Mouse (Mus musculus) hindbrain, embryonic 14.5 days (tissue): ENCODE measurements around the gene Lgals7. TPM values are rescaled to one million over a fixed set of nuclear protein-coding genes. Genes with fewer than 3 reads are reported as not detected.
"Not testable (repeated sequence)": the region's sequence is repeated elsewhere in the genome, so short reads cannot be mapped to it uniquely, and the experiment has no call there.

ENCODE experiments used
- ATAC-seq: fragments of 200-750 bp; cut with Nextera tagmentation; 2 replicates; pipeline ENCODE4 v1.8.0; 2017; ENCODE audit warnings: moderate number of reproducible peaks, mild to moderate bottlenecking, moderate TSS enrichment, moderate library complexity; ENCODE audit not compliant: low FRiP score
- DNase-seq: peaks from one replicate; pipeline ENCODE4 v3.0.0-alpha.2; 2015; ENCODE audit warnings: low spot score
- H3K27ac ChIP-seq: fragments of 300-500 bp; sonication (generic); 2 replicates; pipeline ENCODE4 v1.5.1; 2014; ENCODE audit warnings: mild to moderate bottlenecking, moderate library complexity
- H3K27me3 ChIP-seq: fragments of 300-500 bp; sonication (generic); 2 replicates; pipeline ENCODE4 v1.6.1; 2014; ENCODE audit warnings: mild to moderate bottlenecking, low read length, mixed read lengths; ENCODE audit not compliant: control insufficient read depth, insufficient read depth
- H3K36me3 ChIP-seq: fragments of 300-500 bp; sonication (generic); replicated peaks from 2 replicates; pipeline ENCODE4 v1.6.1; 2014; ENCODE audit not compliant: control insufficient read depth, insufficient read depth
- H3K4me1 ChIP-seq: fragments of 300-500 bp; sonication (generic); replicated peaks from 2 replicates; pipeline ENCODE4 v1.6.1; 2014; ENCODE audit warnings: antibody characterized with exemption, low read length, mixed read lengths; ENCODE audit not compliant: control insufficient read depth, insufficient read depth
- H3K4me2 ChIP-seq: fragments of 300-500 bp; sonication (generic); replicated peaks from 2 replicates; pipeline ENCODE4 v1.6.1; 2014; ENCODE audit warnings: mild to moderate bottlenecking, moderate library complexity
- H3K4me3 ChIP-seq: fragments of 300-500 bp; sonication (generic); replicated peaks from 2 replicates; pipeline ENCODE4 v1.5.1; 2014; ENCODE audit warnings: mild to moderate bottlenecking, low read length
- H3K9ac ChIP-seq: fragments of 300-500 bp; sonication (generic); 2 replicates; pipeline ENCODE4 v1.6.1; 2014
- H3K9me3 ChIP-seq: fragments of 300-500 bp; sonication (generic); 2 replicates; pipeline ENCODE4 v1.6.1; 2016; ENCODE audit warnings: low read length; ENCODE audit not compliant: control insufficient read depth
- WGBS: fragments of 180-500 bp; shearing (Covaris S2); extraction: QIAGEN DNeasy Blood & Tissue Kit; methylation state at CpG from one replicate; pipeline ENCODE4 v1.1.7; 2014; 5-methylcytosine and 5-hydroxymethylcytosine counted together
- polyA plus RNA-seq: library from polyadenylated mRNA; unstranded; fragments of >200 nt; fragmentation: Nextera tagmentation; extraction: Ambion mirVana; gene quantifications from 2 replicates; pipeline ENCODE4 v1.2.1, GENCODE M21; 2014

Gene Lgals7
- polyA plus RNA-seq, 1 experiment from 2014 or later, result 3.0 TPM

- no peak overlapping the region for H3K4me2 ChIP-seq
- no peak overlapping the region for H3K27ac ChIP-seq
- no peak for ATAC-seq
Observed at GRCm38 (mm10) chr7:28883039-28883438, 19.4 kb downstream of the Lgals7 start.

GRCm38 (mm10) chr7:28883704-28884103, 20.1 kb downstream of the Lgals7 start:
- not testable (repeated sequence) for H3K27ac ChIP-seq, H3K36me3 ChIP-seq, H3K4me2 ChIP-seq, ATAC-seq, H3K4me3 ChIP-seq, H3K9ac ChIP-seq, H3K9me3 ChIP-seq, DNase-seq, H3K4me1 ChIP-seq
- H3K27me3 ChIP-seq, result peaks cover 19% of the 10 kb centered on the region
- 87% methylated on average over 3 of the region's 4 CpGs for WGBS

More at GRCm38 (mm10) chr7:28883039-28883438, 19.4 kb downstream of the Lgals7 start:
- Histone ChIP-seq H3K36me3 (no peaks in the 10 kb centered on the region), H3K9ac (no peak overlapping the region), H3K4me1 (no peaks in the 10 kb centered on the region), H3K4me3 (no peak overlapping the region), H3K27me3 (peaks cover 12% of the 10 kb centered on the region), H3K9me3 (no peaks in the 10 kb centered on the region)
- DNase-seq, result no peak
- WGBS, result 74% methylated on average over 11 of the region's 11 CpGs

- 30% methylated on average over 14 of the region's 14 CpGs for WGBS
- Histone ChIP-seq H3K9me3 (no peaks in the 10 kb centered on the region), H3K9ac (no peak overlapping the region), H3K4me2 (no peak overlapping the region), H3K4me3 (no peak overlapping the region), H3K27me3 (peaks cover 43% of the 10 kb centered on the region), H3K4me1 (peaks cover 8% of the 10 kb centered on the region; the same call in 1 of the 2 replicates), H3K36me3 (peaks cover 2% of the 10 kb centered on the region; the same call in 1 of the 2 replicates), H3K27ac (no peak overlapping the region)
- DNase-seq (no peak), ATAC-seq (no peak)
Observed at GRCm38 (mm10) chr7:28886486-28886885, 22.8 kb downstream of the Lgals7 start.

GRCm38 (mm10) chr7:28888701-28889161, 25.1 kb downstream of the Lgals7 start:
- H3K4me1 ChIP-seq, result peaks cover 8% of the 10 kb centered on the region; the same call in 1 of the 2 replicates
- H3K36me3 ChIP-seq, result peaks cover 25% of the 10 kb centered on the region
- H3K4me3 ChIP-seq, result peak overlapping the region; percentile 30
- DNase-seq (no peak), ATAC-seq (peak; percentile 25; the same call in 1 of the 2 replicates)
- H3K27ac ChIP-seq, result no peak overlapping the region
- H3K27me3 ChIP-seq, result peaks cover 43% of the 10 kb centered on the region
- H3K4me2 ChIP-seq, result peak overlapping the region; percentile 54
- peak overlapping the region; percentile 44; the same call in 1 of the 2 replicates for H3K9ac ChIP-seq
- H3K9me3 ChIP-seq, result no peaks in the 10 kb centered on the region
- WGBS, result 3% methylated on average over 27 of the region's 27 CpGs

- WGBS, result 97% methylated on average over 17 of the region's 17 CpGs
Observed at GRCm38 (mm10) chr7:28892601-28893000, 28.9 kb downstream of the Lgals7 start.

GRCm38 (mm10) chr7:28893643-28894265, 30.1 kb downstream of the Lgals7 start:
- Histone ChIP-seq H3K36me3 (peaks cover 75% of the 10 kb centered on the region), H3K9me3 (no peaks in the 10 kb centered on the region), H3K4me1 (0 out of 2 replicates have a peak, but pooled peaks cover 3% of the 10 kb centered on the region), H3K4me3 (no peak overlapping the region), H3K27me3 (peaks cover 24% of the 10 kb centered on the region), H3K9ac (no peak overlapping the region), H3K4me2 (no peak overlapping the region), H3K27ac (no peak overlapping the region)
- 55% methylated on average over 7 of the region's 7 CpGs for WGBS
- DNase-seq (no peak), ATAC-seq (no peak; the same call in 1 of the 2 replicates)

More at GRCm38 (mm10) chr7:28892601-28893000, 28.9 kb downstream of the Lgals7 start:
- ATAC-seq (no peak), DNase-seq (no peak)
- Histone ChIP-seq H3K9me3 (no peaks in the 10 kb centered on the region), H3K4me3 (no peak overlapping the region), H3K4me2 (no peak overlapping the region), H3K36me3 (peaks cover 63% of the 10 kb centered on the region), H3K4me1 (peaks cover 8% of the 10 kb centered on the region; the same call in 1 of the 2 replicates), H3K9ac (no peak overlapping the region), H3K27ac (no peak overlapping the region), H3K27me3 (peaks cover 35% of the 10 kb centered on the region)

GRCm38 (mm10) chr7:28894942-28895341, 31.3 kb downstream of the Lgals7 start:
- Histone ChIP-seq H3K27me3 (peaks cover 12% of the 10 kb centered on the region), H3K27ac (no peak overlapping the region), H3K4me2 (no peak overlapping the region), H3K4me3 (no peak overlapping the region), H3K36me3 (peaks cover 87% of the 10 kb centered on the region), H3K4me1 (no peaks in the 10 kb centered on the region), H3K9ac (no peak overlapping the region), H3K9me3 (no peaks in the 10 kb centered on the region)
- WGBS, result 64% methylated on average over 5 of the region's 5 CpGs
- no peak for ATAC-seq
- DNase-seq, result no peak

- whole genome bisulfite sequencing, result 94% methylated on average over 6 of the region's 6 CpGs
- no peaks in the 10 kb centered on the region for H3K9me3 ChIP-seq
- H3K4me3 ChIP-seq, result no peak overlapping the region
Observed at GRCm38 (mm10) chr7:28897661-28898060, 34.0 kb downstream of the Lgals7 start.

GRCm38 (mm10) chr7:28899972-28900371, 36.3 kb downstream of the Lgals7 start:
- no peaks in the 10 kb centered on the region for H3K4me1 ChIP-seq
- H3K9me3 ChIP-seq, result no peaks in the 10 kb centered on the region
- H3K4me2 ChIP-seq, result no peak overlapping the region
- ATAC-seq (no peak), DNase-seq (no peak)
- peaks cover 99% of the 10 kb centered on the region for H3K36me3 ChIP-seq
- no peak overlapping the region for H3K9ac ChIP-seq
- WGBS, result 86% methylated on average over 4 of the region's 4 CpGs
- no peak overlapping the region for H3K27ac ChIP-seq
- H3K4me3 ChIP-seq, result no peak overlapping the region
- H3K27me3 ChIP-seq, result no peaks in the 10 kb centered on the region

More at GRCm38 (mm10) chr7:28897661-28898060, 34.0 kb downstream of the Lgals7 start:
- ATAC-seq, result no peak
- Histone ChIP-seq H3K27ac (no peak overlapping the region), H3K4me1 (no peaks in the 10 kb centered on the region), H3K4me2 (no peak overlapping the region), H3K27me3 (no peaks in the 10 kb centered on the region), H3K9ac (no peak overlapping the region), H3K36me3 (peaks cover 99% of the 10 kb centered on the region)
- no peak for DNase-seq
